Mouse (Mus musculus) midbrain, embryonic 11.5 days (tissue): ENCODE measurements around the gene Zfp677. TPM values are rescaled to one million over a fixed set of nuclear protein-coding genes. Genes with fewer than 3 reads are reported as not detected.
A peak's percentile ranks its signal among the peaks of the same experiment; 100 is the strongest.
"Not testable (repeated sequence)": the region's sequence is repeated elsewhere in the genome, so short reads cannot be mapped to it uniquely, and the experiment has no call there.

Experiments used
- ATAC-seq: fragments of 200-750 bp; cut with Nextera tagmentation; 2 replicates; pipeline ENCODE4 v1.8.0; 2017; ENCODE audit warnings: moderate TSS enrichment, moderate library complexity; ENCODE audit not compliant: low FRiP score
- DNase-seq: peaks from one replicate; pipeline ENCODE4 v3.0.0; 2015; ENCODE audit warnings: low spot score; ENCODE audit errors: missing footprints
- H3K27ac ChIP-seq: fragments of 300-500 bp; sonication (generic); 2 replicates; pipeline ENCODE4 v1.5.1; 2014; ENCODE audit warnings: low read depth, low read length
- H3K27me3 ChIP-seq: fragments of 300-500 bp; sonication (generic); 2 replicates; pipeline ENCODE4 v1.6.1; 2014; ENCODE audit warnings: mild to moderate bottlenecking, low read length, moderate library complexity, mixed read lengths; ENCODE audit not compliant: control insufficient read depth, insufficient read depth
- H3K36me3 ChIP-seq: fragments of 300-500 bp; sonication (generic); 2 replicates; pipeline ENCODE4 v1.6.1; 2014; ENCODE audit warnings: mild to moderate bottlenecking, low read length, moderate library complexity, mixed read lengths; ENCODE audit not compliant: control insufficient read depth, insufficient read depth
- H3K4me1 ChIP-seq: fragments of 300-500 bp; sonication (generic); 2 replicates; pipeline ENCODE4 v1.6.1; 2014; ENCODE audit warnings: low read length; ENCODE audit not compliant: control insufficient read depth, insufficient read depth
- H3K4me2 ChIP-seq: fragments of 300-500 bp; sonication (generic); 2 replicates; pipeline ENCODE4 v1.6.1; 2014; ENCODE audit warnings: mild to moderate bottlenecking, moderate library complexity
- H3K4me3 ChIP-seq: fragments of 300-500 bp; sonication (generic); 2 replicates; pipeline ENCODE4 v1.5.1; 2014; ENCODE audit warnings: low read depth, low read length
- H3K9ac ChIP-seq: fragments of 300-500 bp; sonication (generic); 2 replicates; pipeline ENCODE4 v1.6.1; 2014; ENCODE audit warnings: low read length
- H3K9me3 ChIP-seq: fragments of 300-500 bp; sonication (generic); 2 replicates; pipeline ENCODE4 v1.6.1; 2016; ENCODE audit warnings: low read length; ENCODE audit not compliant: control insufficient read depth
- WGBS: fragments of 180-500 bp; shearing (Covaris S2); extraction: QIAGEN DNeasy Blood & Tissue Kit; methylation state at CpG from one replicate; pipeline ENCODE4 v1.1.7; 2014; 5-methylcytosine and 5-hydroxymethylcytosine counted together
- polyA plus RNA-seq: library from polyadenylated mRNA; unstranded; fragments of >200 nt; fragmentation: Nextera tagmentation; extraction: Ambion mirVana; gene quantifications from 2 replicates; pipeline ENCODE4 v1.2.1, GENCODE M21; 2014

Gene Zfp677
- polyA plus RNA-seq, result 2.9 and 3.3 TPM in 2 replicates

- Histone ChIP-seq H3K36me3 (no peaks in the 10 kb centered on the region), H3K27me3 (no peaks in the 10 kb centered on the region), H3K4me1 (no peaks in the 10 kb centered on the region), H3K27ac (no peak within 1 kb of the TSS), H3K4me2 (peak within 1 kb of the TSS; percentile 52), H3K9ac (peak within 1 kb of the TSS; percentile 55), H3K4me3 (peak within 1 kb of the TSS; percentile 41), H3K9me3 (no peaks in the 10 kb centered on the region)
- 10% methylated on average over 20 of the region's 20 CpGs for WGBS
- DNase-seq (peak; percentile 93), ATAC-seq (peak; percentile 99)
These were observed at the start of gene Zfp677 for GRCm38 (mm10) chr17:21383391-21384056. Gene Zfp677 (plus strand): TSS chr17:21383748.

- H3K27ac ChIP-seq, DNase-seq, H3K36me3 ChIP-seq, ATAC-seq, H3K4me3 ChIP-seq, H3K4me2 ChIP-seq, H3K9ac ChIP-seq, H3K27me3 ChIP-seq, H3K9me3 ChIP-seq, H3K4me1 ChIP-seq: not testable (repeated sequence)
- 16% methylated on average over 3 of the region's 3 CpGs for WGBS
These were observed 15.5 kb upstream of the Zfp677 start for GRCm38 (mm10) chr17:21368018-21368417.

GRCm38 (mm10) chr17:21369925-21370719, 13.4 kb upstream of the Zfp677 start:
- peak; percentile 68; the same call in 1 of the 2 replicates for ATAC-seq
- no peak overlapping the region for H3K9ac ChIP-seq
- WGBS, result 14% methylated on average over 31 of the region's 31 CpGs
- H3K27me3 ChIP-seq, result no peaks in the 10 kb centered on the region
- peak overlapping the region; percentile 46 for H3K4me2 ChIP-seq
- H3K27ac ChIP-seq, result no peak overlapping the region
- H3K4me3 ChIP-seq, result peak overlapping the region; percentile 28
- H3K4me1 ChIP-seq, result no peaks in the 10 kb centered on the region
- no peaks in the 10 kb centered on the region for H3K36me3 ChIP-seq
- DNase-seq, result no peak
- no peaks in the 10 kb centered on the region for H3K9me3 ChIP-seq

GRCm38 (mm10) chr17:21375311-21375710, 8.2 kb upstream of the Zfp677 start:
- ATAC-seq (no peak), DNase-seq (no peak)
- Histone ChIP-seq H3K27ac (no peak overlapping the region), H3K9me3 (no peaks in the 10 kb centered on the region), H3K9ac (no peak overlapping the region), H3K4me1 (no peaks in the 10 kb centered on the region), H3K4me3 (no peak overlapping the region), H3K36me3 (no peaks in the 10 kb centered on the region), H3K4me2 (no peak overlapping the region), H3K27me3 (no peaks in the 10 kb centered on the region)
- WGBS, result 62% methylated on average over 1 of the region's 1 CpGs

- no peak for DNase-seq
- peak overlapping the region; percentile 41 for H3K4me3 ChIP-seq
- ATAC-seq, result peak; percentile 62; the same call in 1 of the 2 replicates
- peak overlapping the region; percentile 26; the same call in 1 of the 2 replicates for H3K9ac ChIP-seq
- H3K36me3 ChIP-seq, result no peaks in the 10 kb centered on the region
- 13% methylated on average over 8 of the region's 8 CpGs for WGBS
- H3K4me1 ChIP-seq, result no peaks in the 10 kb centered on the region
- peak overlapping the region; percentile 52 for H3K4me2 ChIP-seq
- no peaks in the 10 kb centered on the region for H3K9me3 ChIP-seq
- H3K27me3 ChIP-seq, result no peaks in the 10 kb centered on the region
- no peak overlapping the region for H3K27ac ChIP-seq
These were observed 486 bp downstream of the Zfp677 start for GRCm38 (mm10) chr17:21384057-21384411.

- ATAC-seq, result peak; percentile 98
These were observed 39.4 kb downstream of the Zfp677 start, which contains the start of gene Zfp54 for GRCm38 (mm10) chr17:21422664-21423599. Gene Zfp54 (plus strand): TSS chr17:21423227.

GRCm38 (mm10) chr17:21438806-21439400, 55.4 kb downstream of the Zfp677 start:
- not testable (repeated sequence) for ATAC-seq, H3K36me3 ChIP-seq, H3K4me3 ChIP-seq, DNase-seq, H3K9ac ChIP-seq, H3K27ac ChIP-seq, H3K4me1 ChIP-seq, H3K27me3 ChIP-seq, H3K4me2 ChIP-seq, H3K9me3 ChIP-seq
- WGBS, result 76% methylated on average over 9 of the region's 9 CpGs

More at GRCm38 (mm10) chr17:21422664-21423599, 39.4 kb downstream of the Zfp677 start, which contains the start of gene Zfp54:
- Histone ChIP-seq H3K27me3 (no peaks in the 10 kb centered on the region), H3K36me3 (no peaks in the 10 kb centered on the region), H3K4me2 (peak within 1 kb of the TSS; percentile 81), H3K27ac (no peak within 1 kb of the TSS), H3K4me1 (no peaks in the 10 kb centered on the region), H3K9ac (peak within 1 kb of the TSS; percentile 46), H3K9me3 (no peaks in the 10 kb centered on the region), H3K4me3 (peak within 1 kb of the TSS; percentile 41)
- WGBS, result under 1% methylated on average over 22 of the region's 22 CpGs
- DNase-seq, result peak; percentile 93
